Mouse (Mus musculus) bone marrow, adult 2 months (tissue): ENCODE results near the gene Rdh14. TPM values are rescaled to one million over a fixed set of nuclear protein-coding genes. Genes with fewer than 3 reads are reported as not detected.

Experiments used
- H3K27ac ChIP-seq: fragments of 200-500 bp; 2 replicates; pipeline ENCODE4 v1.5.1; 2012; ENCODE audit warnings: low read depth, mild to moderate bottlenecking, control low read depth, inconsistent platforms, low read length; ENCODE audit not compliant: control insufficient read depth, poor library complexity, insufficient read depth
- H3K4me1 ChIP-seq: fragments of 200-500 bp; 2 replicates; pipeline ENCODE4 v1.6.1; 2011; ENCODE audit warnings: low read length; ENCODE audit not compliant: control insufficient read depth, insufficient read depth
- H3K4me3 ChIP-seq: fragments of 200-500 bp; replicated peaks from 2 replicates; pipeline ENCODE3; 2011; ENCODE audit warnings: mild to moderate bottlenecking, low read depth, low read length, control low read depth; ENCODE audit not compliant: control insufficient read depth
- CTCF ChIP-seq: fragments of 200-500 bp; IDR thresholded peaks from 2 replicates; pipeline ENCODE4 v1.5.1; 2011; ENCODE audit warnings: low read length, control low read depth; ENCODE audit not compliant: control insufficient read depth, insufficient read depth
- POLR2A ChIP-seq: fragments of 200-500 bp; IDR thresholded peaks from 2 replicates; pipeline ENCODE4 v1.6.1; 2011; ENCODE audit warnings: low read depth, mild to moderate bottlenecking, control low read depth, low read length, borderline replicate concordance; ENCODE audit not compliant: control insufficient read depth
- WGBS: fragments of 180-500 bp; shearing (Covaris S2); methylation state at CpG from one replicate; pipeline ENCODE4 v1.1.7; 2018; 5-methylcytosine and 5-hydroxymethylcytosine counted together
- polyA plus RNA-seq: library from polyadenylated mRNA; stranded (reverse); fragments of >200 nt; gene quantifications from 2 replicates; pipeline ENCODE4 v1.2.4, GENCODE M21; 2011; ENCODE audit warnings: low replicate concordance; ENCODE audit not compliant: missing spikeins, insufficient read depth, insufficient read length

Gene Rdh14
- polyA plus RNA-seq, 1 experiment: 2.7 TPM

- TF ChIP-seq POLR2A (no peak), CTCF (no peak)
- H3K27ac ChIP-seq: no peak overlapping the region
- 59% methylated on average over 3 of the region's 3 CpGs for WGBS
- H3K4me1 ChIP-seq: no peaks in the 10 kb centered on the region
- no peak overlapping the region for H3K4me3 ChIP-seq
Measured at GRCm38 (mm10) chr12:10422347-10422746, 31.8 kb downstream of the Rdh14 start.

GRCm38 (mm10) chr12:10425982-10426863 lies 35.7 kb downstream of the Rdh14 start:
- Histone ChIP-seq H3K4me1 (no peaks in the 10 kb centered on the region), H3K4me3 (no peak overlapping the region), H3K27ac (no peak overlapping the region)
- 71% methylated on average over 9 of the region's 9 CpGs for WGBS
- TF ChIP-seq POLR2A (no peak), CTCF (no peak)

GRCm38 (mm10) chr12:10430999-10431398 lies 40.4 kb downstream of the Rdh14 start:
- 78% methylated on average over 1 of the region's 1 CpGs for WGBS
- no peak for TF ChIP-seq CTCF
- H3K27ac ChIP-seq: no peak overlapping the region
- H3K4me1 ChIP-seq: no peaks in the 10 kb centered on the region
- no peak overlapping the region for H3K4me3 ChIP-seq

- no peak for TF ChIP-seq POLR2A
- TF ChIP-seq CTCF: peak; percentile 79
- H3K4me3 ChIP-seq: no peak overlapping the region
- WGBS: 32% methylated on average over 15 of the region's 15 CpGs
- H3K27ac ChIP-seq: no peak overlapping the region
- H3K4me1 ChIP-seq: no peaks in the 10 kb centered on the region
Measured at GRCm38 (mm10) chr12:10438054-10439001, 47.8 kb downstream of the Rdh14 start.

GRCm38 (mm10) chr12:10439483-10440235 lies 49.1 kb downstream of the Rdh14 start:
- Histone ChIP-seq H3K4me3 (no peak overlapping the region), H3K27ac (no peak overlapping the region), H3K4me1 (no peaks in the 10 kb centered on the region)
- TF ChIP-seq CTCF (no peak), POLR2A (no peak)
- 65% methylated on average over 14 of the region's 14 CpGs for whole genome bisulfite sequencing

Other genes with a start within 250 kb of the Rdh14 start
- not detected in 2 replicates for gene Nt5c1b, start 20.8 kb upstream of the Rdh14 start, polyA plus RNA-seq